Mouse (Mus musculus) naive thymus-derived CD4-positive, alpha-beta T cell, adult 2 months (primary cell): ENCODE measurements around the gene Kif7.
A peak's percentile ranks its signal among the peaks of the same experiment; 100 is the strongest.

Experiments
- DNase-seq: peaks from one replicate; pipeline ENCODE4 v3.0.0-alpha.2; 2011; ENCODE audit warnings: low read depth

Kif7 gene

DNA sequence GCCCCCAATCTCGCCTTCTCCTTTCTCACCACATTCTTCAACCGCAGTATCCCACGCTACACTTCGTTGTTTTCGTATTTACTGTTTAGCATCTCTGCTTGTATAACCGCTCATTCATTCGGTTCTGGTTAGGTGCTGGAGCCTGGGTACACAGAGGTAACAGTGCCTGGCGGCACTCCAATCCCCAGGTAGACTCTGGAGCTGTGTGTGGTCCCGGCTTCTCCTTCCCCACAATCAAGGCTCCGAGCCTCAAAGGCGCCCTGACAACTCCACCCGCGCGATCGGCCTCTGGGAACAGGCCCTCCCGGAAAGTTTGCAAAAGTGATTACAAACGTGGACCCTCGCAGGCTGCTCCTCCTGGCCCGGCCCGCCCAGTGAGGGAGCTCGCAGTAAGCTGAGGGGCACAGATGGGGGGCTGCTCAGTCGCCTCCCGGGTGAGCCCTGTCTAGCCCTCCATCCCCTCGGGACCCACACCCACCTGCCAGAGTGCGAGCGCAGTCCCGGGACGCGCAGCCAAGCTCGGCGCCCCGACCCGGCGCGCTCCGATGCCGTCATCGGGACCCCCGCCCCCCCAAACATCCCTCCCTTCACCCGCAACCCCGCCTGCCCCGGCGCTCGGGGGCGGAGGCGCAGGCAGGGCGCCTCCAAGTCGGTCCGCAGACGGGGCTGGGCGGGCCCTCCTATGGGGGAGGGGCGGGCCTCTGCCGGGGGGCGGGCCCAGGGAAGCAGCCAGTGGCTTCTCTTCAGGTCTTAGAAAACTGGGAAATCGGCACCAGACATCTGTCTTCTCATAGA, at the start of gene Kif7:
Gene Kif7 (minus strand): TSS at position 534 of the 795 bp plus-strand sequence.
- DNase-seq = peak; percentile 63

GRCm38 (mm10) chr7:79762106-79762505, 46.6 kb upstream of the Kif7 start:
- DNase-seq = no peak

DNA sequence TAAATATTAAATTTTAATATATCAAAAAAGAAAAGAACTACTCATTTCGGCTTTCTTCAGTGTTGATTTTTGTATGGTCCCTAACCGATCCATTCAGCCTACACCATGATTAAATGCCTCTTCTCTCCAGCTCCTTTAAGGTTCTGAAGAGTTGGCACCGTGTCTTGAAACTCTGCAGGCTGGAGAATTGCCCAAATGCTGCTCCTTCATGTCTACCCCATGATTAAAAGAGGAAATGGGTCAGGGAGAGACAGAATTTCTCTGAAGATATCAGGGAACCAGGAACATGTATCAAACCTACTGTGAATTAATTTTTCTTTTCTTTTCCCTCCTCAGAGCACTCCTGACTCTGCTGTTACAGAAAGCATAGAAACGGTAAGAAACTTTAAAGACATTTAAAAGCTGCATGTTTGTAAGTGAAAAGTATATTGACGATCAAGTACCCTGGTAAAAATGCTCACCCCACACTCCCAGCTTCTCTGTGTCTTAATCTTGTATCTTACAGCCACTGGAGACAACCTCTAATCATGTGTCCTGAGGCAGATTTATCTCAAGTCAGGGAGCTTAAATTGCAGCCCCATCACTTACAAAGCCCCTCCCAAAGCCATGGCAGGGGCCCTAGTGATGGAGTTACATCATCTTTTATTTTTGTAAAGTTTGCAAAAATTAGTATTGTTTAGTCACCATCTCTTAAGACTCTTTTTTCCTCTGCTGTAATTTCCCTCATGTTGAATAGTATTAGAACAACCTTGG, 45.8 kb upstream of the Kif7 start:
- DNase-seq = no peak

DNA sequence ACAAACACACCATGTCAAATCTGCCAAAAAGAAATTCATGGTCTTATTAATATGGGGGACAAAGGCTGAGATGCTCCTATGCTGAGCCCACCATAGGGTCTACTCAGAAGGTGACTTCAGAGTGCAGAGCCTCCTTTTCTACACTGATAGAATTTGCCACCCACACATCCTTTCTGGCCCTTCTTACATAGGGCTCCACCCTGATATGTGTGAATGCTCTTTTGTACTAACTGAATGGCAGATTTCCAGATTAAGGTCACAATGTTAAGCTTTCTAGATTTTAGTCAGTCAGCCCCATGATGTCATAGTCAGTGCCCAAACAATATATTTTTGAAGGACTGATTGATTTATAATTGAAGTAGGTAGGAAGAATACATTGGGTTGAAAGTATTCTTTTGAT, 44.2 kb upstream of the Kif7 start:
- DNase-seq = no peak

DNA sequence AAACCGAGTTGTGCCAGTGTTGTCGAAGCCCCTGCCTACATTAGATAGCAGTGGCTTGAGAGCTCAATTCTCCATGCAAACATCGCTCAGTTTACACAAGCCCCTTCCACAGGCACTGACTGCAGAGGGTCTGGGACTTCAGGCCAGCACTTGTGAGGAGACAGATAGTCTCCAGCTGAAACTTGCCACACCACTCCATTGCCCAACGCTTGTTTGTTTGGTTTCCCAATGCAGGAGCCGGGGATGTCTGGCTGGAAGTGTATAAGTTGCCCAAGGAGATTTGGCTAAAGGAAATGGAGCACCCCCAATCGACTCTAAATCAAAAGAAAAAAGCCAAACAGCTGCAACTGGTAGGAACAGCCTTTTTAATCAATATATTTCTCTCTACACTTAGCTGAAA, 42.7 kb upstream of the Kif7 start:
- DNase-seq = no peak

GRCm38 (mm10) chr7:79756334-79756733, 40.8 kb upstream of the Kif7 start:
- DNase-seq = no peak

DNA sequence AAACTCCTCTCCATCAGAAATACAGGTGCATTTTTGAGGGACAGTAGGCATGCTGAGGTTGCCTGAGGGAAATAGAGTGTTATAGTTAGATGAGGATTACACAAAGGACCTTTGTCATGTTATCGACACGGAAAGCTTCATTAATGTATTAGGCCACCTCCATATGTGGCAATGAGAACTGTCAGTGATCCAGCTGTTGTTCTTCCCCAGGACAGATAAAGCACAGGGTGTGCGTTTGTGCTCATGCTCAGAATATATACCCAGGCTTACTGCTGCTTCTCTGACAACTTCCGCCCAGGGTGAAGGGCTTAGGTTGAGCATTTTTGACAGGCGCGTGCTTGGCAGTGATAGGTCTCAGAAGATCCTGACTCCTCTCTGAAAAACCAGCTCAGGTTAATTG, 34.0 kb upstream of the Kif7 start:
- DNase-seq = no peak

- no peak for DNase-seq
Measured at GRCm38 (mm10) chr7:79747659-79748058, 32.1 kb upstream of the Kif7 start.

GRCm38 (mm10) chr7:79744585-79744984, 29.1 kb upstream of the Kif7 start:
- no peak for DNase-seq

- DNase-seq = no peak
Measured at GRCm38 (mm10) chr7:79744051-79744450, 28.5 kb upstream of the Kif7 start.

DNA sequence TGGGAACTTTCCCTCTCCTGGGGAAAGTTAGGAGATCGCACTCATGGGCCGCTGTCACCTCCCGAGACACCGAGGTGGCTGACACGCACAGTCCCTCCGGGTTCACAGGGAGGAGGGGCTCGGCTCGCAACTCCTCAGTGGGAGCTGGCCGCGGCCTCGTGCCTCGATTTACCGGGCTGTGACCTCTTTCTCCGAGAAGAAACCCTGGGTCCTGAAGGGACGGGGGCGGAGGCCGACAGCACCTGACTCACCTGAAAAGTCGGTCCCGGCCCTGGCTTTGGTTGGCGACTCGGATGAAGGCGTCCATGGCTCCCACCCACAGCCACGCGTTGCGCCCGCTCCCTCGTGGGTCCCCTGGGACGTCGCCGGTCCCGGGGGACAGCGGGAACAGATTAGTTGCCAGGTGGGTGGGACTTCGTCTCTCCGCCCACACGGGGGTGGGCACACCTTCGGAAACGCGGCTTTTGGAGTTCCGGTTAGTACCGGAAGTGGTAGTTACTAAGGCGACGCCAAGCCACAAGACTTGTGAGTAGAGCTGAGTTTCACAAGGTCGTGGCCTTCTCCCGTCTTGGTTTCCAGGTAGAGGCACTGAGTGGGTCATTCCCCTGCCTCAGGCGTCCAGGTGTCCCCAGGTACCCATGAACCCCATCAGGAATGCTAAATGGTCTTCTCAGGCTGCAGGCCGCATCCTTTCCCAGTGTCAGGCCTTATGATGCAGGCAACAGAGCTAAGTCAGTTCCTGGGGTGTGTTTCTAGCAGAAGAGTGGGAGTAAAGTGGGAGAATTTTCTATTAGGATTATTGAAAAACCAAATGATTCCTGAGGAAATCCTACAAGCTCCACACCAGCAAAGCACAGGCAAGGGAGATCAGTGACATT, 27.4 kb upstream of the Kif7 start, which contains the start of the genes Pex11a and Wdr93:
Gene Pex11a (minus strand): TSS at position 473 of the 878 bp plus-strand sequence.
Gene Wdr93 (plus strand): TSS at position 505 of the 878 bp plus-strand sequence.
- peak; percentile 84 for DNase-seq

GRCm38 (mm10) chr7:79742277-79742658, 26.7 kb upstream of the Kif7 start:
- no peak for DNase-seq

GRCm38 (mm10) chr7:79740279-79740678, 24.8 kb upstream of the Kif7 start:
- DNase-seq = no peak

GRCm38 (mm10) chr7:79738913-79739312, 23.4 kb upstream of the Kif7 start:
- no peak for DNase-seq

DNA sequence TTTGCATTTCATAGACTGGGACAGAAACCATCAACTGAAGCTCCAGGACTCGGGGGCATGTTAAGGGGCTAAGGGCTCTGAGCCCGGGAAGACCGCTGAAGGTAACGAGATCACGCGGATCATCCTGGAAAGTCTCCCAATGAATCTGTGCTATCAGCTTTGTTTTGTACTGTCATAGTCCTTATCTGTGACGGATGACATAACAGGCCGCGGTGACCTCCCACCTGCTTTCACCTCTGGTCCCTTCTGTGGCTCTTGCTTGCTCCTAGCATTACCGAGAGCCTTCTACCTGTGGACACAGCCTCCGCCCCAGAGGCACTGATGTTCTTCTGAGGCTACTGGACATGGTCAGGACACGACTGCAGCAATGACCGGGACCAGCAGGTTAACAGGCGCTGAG, 21.0 kb upstream of the Kif7 start:
- no peak for DNase-seq

- no peak for DNase-seq
Measured at GRCm38 (mm10) chr7:79734563-79734962, 19.0 kb upstream of the Kif7 start.

DNA sequence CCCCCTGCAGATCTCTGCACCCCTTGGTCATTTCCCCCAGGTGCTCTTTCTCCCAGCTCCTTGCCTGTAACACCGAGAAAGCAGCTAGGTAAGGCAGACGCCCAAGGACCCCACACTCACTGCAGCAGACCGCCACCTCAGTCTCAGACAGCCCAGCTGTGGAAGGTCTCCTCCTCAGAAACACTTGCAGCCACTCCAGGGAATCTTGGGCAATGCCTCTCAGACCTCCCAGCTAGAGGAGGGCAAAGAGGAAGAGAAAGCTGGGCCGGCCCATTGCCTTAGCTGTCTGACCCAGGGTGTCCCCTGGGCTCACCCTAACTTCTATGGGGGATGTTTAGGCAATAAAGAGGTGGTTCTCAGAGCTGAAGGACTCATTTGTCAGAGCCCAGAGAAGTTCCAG, 17.1 kb upstream of the Kif7 start, which contains the start of gene Plin1:
Gene Plin1 (minus strand): TSS at position 282 of the 400 bp plus-strand sequence.
- DNase-seq = no peak

- no peak for DNase-seq
Measured at GRCm38 (mm10) chr7:79731438-79731837, 15.9 kb upstream of the Kif7 start.

DNA sequence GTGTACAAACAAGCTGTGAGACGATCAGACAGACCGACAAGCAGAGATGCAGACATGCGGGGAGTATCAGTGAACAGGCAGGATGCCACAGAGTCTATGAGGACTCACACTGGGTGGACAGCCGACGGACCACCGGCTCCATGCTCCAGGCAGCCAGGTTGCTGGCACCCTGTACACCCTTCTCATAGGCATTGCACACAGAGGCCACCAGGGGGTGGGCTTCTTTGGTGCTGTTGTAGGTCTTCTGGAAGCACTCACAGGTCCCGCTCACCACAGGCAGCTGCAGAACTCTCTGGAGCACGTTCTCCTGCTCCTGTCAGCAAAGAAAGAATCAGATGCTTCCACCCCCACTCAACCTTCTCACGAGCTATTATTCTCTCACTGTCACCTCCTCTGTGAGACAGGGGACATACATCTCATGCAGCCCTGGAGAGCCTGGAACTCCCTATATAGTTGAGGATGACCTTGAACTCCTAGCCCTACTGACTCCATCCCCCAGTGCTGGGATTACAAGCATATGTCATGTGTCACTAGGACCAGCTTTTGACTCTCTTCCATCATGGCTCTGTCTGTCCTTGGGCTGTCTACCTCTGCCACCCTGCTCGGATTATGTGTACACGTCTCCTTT, 14.3 kb upstream of the Kif7 start:
- peak; percentile 33 for DNase-seq

- DNase-seq = peak; percentile 77
Measured at GRCm38 (mm10) chr7:79729169-79729568, 13.6 kb upstream of the Kif7 start.

GRCm38 (mm10) chr7:79728219-79728618, 12.7 kb upstream of the Kif7 start:
- DNase-seq = peak; percentile 76

DNA sequence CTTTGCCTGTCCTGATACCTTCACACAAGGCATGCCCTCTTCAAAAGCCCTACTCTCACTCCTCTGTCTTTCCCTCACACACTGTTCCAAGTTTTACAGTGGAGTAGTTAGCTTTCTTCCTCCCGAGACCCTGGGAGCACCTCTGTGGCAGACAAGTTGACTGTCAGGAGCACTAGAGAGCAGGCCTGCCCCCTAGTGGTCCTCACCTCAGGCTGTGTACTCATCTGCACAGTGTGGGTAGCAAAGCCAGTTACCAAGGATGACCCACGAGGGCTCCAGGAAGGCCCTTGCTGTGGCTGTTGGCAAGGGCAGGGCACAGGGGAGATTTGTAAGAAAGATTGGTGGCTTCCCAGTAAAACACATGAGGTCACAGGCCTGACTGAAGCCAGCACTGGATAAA, 11.6 kb upstream of the Kif7 start:
- peak; percentile 63 for DNase-seq
